Mouse (Mus musculus) kidney, adult 2 months (tissue): ENCODE measurements around the gene Gsap.

ENCODE experiments used
- CTCF ChIP-seq: fragments of 200-500 bp; conservative IDR thresholded peaks from 2 replicates; pipeline ENCODE4 v1.5.1; 2011; ENCODE audit warnings: low read depth, mild to moderate bottlenecking, control low read depth, low read length, moderate library complexity, mixed read lengths; ENCODE audit not compliant: insufficient read depth, insufficient read length
- POLR2A ChIP-seq: fragments of 200-500 bp; IDR thresholded peaks from one replicate; pipeline ENCODE4 v1.6.1; 2011; ENCODE audit warnings: low read depth, low read length, control low read depth

GRCm38 (mm10) chr5:21257126-21257525, 71.1 kb downstream of the Gsap start:
- TF ChIP-seq CTCF (no peak), POLR2A (no peak)
